Comparison of ENCODE assay signal across 9 mouse cellular contexts in genomic region chr3:67553281-67553680, GRCm38 (mm10). TPM values are rescaled to one million over a fixed set of nuclear protein-coding genes. Genes with fewer than 3 reads are reported as not detected.
DNase-seq lines count a peak whose midpoint lies in the region; ATAC-seq lines count a peak whose summit lies in the region.
"Had no signal": no experiment of that assay in that cellular context is flagged by ENCODE, and none has a peak within 500 bp of the region (broad histone marks: within the 10 kb centered on the region; RNA-seq: fewer than 3 reads in every experiment).

No protein-coding gene starts in this region.

- WGBS in embryonic facial prominence, embryonic 11.5 days = 48% methylated on average over 4 of the region's 4 CpGs
- WGBS in embryonic facial prominence, embryonic 10.5 days = 49% methylated on average over 4 of the region's 4 CpGs
- 52% methylated on average over 4 of the region's 4 CpGs for WGBS in midbrain, embryonic 14.5 days
- WGBS in midbrain, embryonic 13.5 days = 48% methylated on average over 4 of the region's 4 CpGs

- no peak overlapping the region for H3K4me3 ChIP-seq in embryonic facial prominence, embryonic 11.5 days (ENCODE audit: low read depth, low read length)
- H3K4me3 ChIP-seq in embryonic facial prominence, embryonic 10.5 days = no peak overlapping the region
- no peak overlapping the region for H3K4me3 ChIP-seq in midbrain, embryonic 14.5 days (replicated peaks; ENCODE audit: low read depth, low read length)
- no peak overlapping the region for H3K4me3 ChIP-seq in midbrain, embryonic 13.5 days (replicated peaks)

- H3K4me2 ChIP-seq in embryonic facial prominence, embryonic 11.5 days (ENCODE audit: low read depth, low read length) = no peak overlapping the region
- peak overlapping the region; percentile 27; the same call in 1 of the 2 replicates for H3K4me2 ChIP-seq in midbrain, embryonic 14.5 days (ENCODE audit: low read length)
- no peak overlapping the region for H3K4me2 ChIP-seq in midbrain, embryonic 13.5 days (replicated peaks)

- H3K9me3 ChIP-seq in embryonic facial prominence, embryonic 11.5 days (replicated peaks; ENCODE audit: control insufficient read depth, low read length) = no peaks in the 10 kb centered on the region
- no peaks in the 10 kb centered on the region for H3K9me3 ChIP-seq in embryonic facial prominence, embryonic 10.5 days
- no peaks in the 10 kb centered on the region for H3K9me3 ChIP-seq in midbrain, embryonic 14.5 days (ENCODE audit: control insufficient read depth, low read length)
- H3K9me3 ChIP-seq in midbrain, embryonic 13.5 days = no peaks in the 10 kb centered on the region

- H3K27me3 ChIP-seq in embryonic facial prominence, embryonic 11.5 days (ENCODE audit: control insufficient read depth, insufficient read depth, low read length) = no peaks in the 10 kb centered on the region
- H3K27me3 ChIP-seq in embryonic facial prominence, embryonic 10.5 days (replicated peaks; ENCODE audit: low read depth, poor library complexity, severe bottlenecking) = no peaks in the 10 kb centered on the region
- H3K27me3 ChIP-seq in midbrain, embryonic 14.5 days (ENCODE audit: control insufficient read depth, insufficient read depth, low read length) = no peaks in the 10 kb centered on the region
- H3K27me3 ChIP-seq in midbrain, embryonic 13.5 days = no peaks in the 10 kb centered on the region

- no peak overlapping the region for H3K9ac ChIP-seq in embryonic facial prominence, embryonic 11.5 days (replicated peaks; ENCODE audit: low read length)
- H3K9ac ChIP-seq in midbrain, embryonic 14.5 days (replicated peaks; ENCODE audit: low read length) = no peak overlapping the region
- no peak overlapping the region for H3K9ac ChIP-seq in midbrain, embryonic 13.5 days (replicated peaks)

- H3K27ac ChIP-seq in embryonic facial prominence, embryonic 11.5 days (replicated peaks; ENCODE audit: low read depth, low read length) = no peak overlapping the region
- no peak overlapping the region for H3K27ac ChIP-seq in embryonic facial prominence, embryonic 10.5 days (replicated peaks)
- no peak overlapping the region for H3K27ac ChIP-seq in midbrain, embryonic 14.5 days (replicated peaks; ENCODE audit: low read depth, low read length)
- no peak overlapping the region for H3K27ac ChIP-seq in midbrain, embryonic 13.5 days

- ATAC-seq in embryonic facial prominence, embryonic 11.5 days (replicated peaks; ENCODE audit: insufficient number of reproducible peaks, low FRiP score, low TSS enrichment, low read depth) = no peak
- ATAC-seq in midbrain, embryonic 14.5 days (ENCODE audit: low FRiP score, low TSS enrichment) = no peak
- no peak for ATAC-seq in midbrain, embryonic 13.5 days

- H3K4me1 ChIP-seq in embryonic facial prominence, embryonic 11.5 days (ENCODE audit: control insufficient read depth, insufficient read depth, low read length) = no peaks in the 10 kb centered on the region
- H3K4me1 ChIP-seq in embryonic facial prominence, embryonic 10.5 days = peaks cover 4% of the 10 kb centered on the region; the same call in 1 of the 2 replicates
- peaks cover 11% of the 10 kb centered on the region; the same call in 1 of the 2 replicates for H3K4me1 ChIP-seq in midbrain, embryonic 14.5 days (ENCODE audit: control insufficient read depth, insufficient read depth, low read length)
- peaks cover 17% of the 10 kb centered on the region for H3K4me1 ChIP-seq in midbrain, embryonic 13.5 days (replicated peaks)

- H3K36me3 ChIP-seq in embryonic facial prominence, embryonic 11.5 days (replicated peaks; ENCODE audit: control insufficient read depth, insufficient read depth, low read depth, low read length) = no peaks in the 10 kb centered on the region
- no peaks in the 10 kb centered on the region for H3K36me3 ChIP-seq in embryonic facial prominence, embryonic 10.5 days (replicated peaks)
- H3K36me3 ChIP-seq in midbrain, embryonic 14.5 days (ENCODE audit: control insufficient read depth, insufficient read depth, low read length) = no peaks in the 10 kb centered on the region
- H3K36me3 ChIP-seq in midbrain, embryonic 13.5 days = no peaks in the 10 kb centered on the region

- peak; percentile 31 for DNase-seq in embryonic facial prominence, embryonic 11.5 days (ENCODE audit: low spot score)
- DNase-seq in embryonic facial prominence, embryonic 10.5 days (ENCODE audit: low spot score) = no peak
- DNase-seq in midbrain, embryonic 14.5 days = peak; percentile 62
- peak; percentile 17 for DNase-seq in embryo, embryonic 10 days (ENCODE audit: low spot score)
- DNase-seq in lung, postnatal 36 days = peak; percentile 28
- no peak for DNase-seq in adrenal gland, adult 8-10 months
- no peak for DNase-seq in thymus, postnatal 0 days (ENCODE audit: low spot score)
- DNase-seq: gastrocnemius, postnatal 36 days had no signal

RNA-seq across cellular contexts. Expression of gene Mfsd1, which starts 29.3 kb away (rescaled TPM):
- 76.3 and 76.6 TPM in 2 replicates for polyA plus RNA-seq in embryonic facial prominence, embryonic 11.5 days (2014; fragmentation: Nextera tagmentation; extraction: Ambion mirVana)
- polyA plus RNA-seq in embryonic facial prominence, embryonic 10.5 days (2016; fragmentation: Nextera tagmentation; extraction: Ambion mirVana) = 59.6 and 61.3 TPM in 2 replicates
- 28.8 and 42.9 TPM in 2 replicates for polyA plus RNA-seq in midbrain, embryonic 14.5 days (2014; fragmentation: Nextera tagmentation; extraction: Ambion mirVana)
- 40.1 and 41.2 TPM in 2 replicates for polyA plus RNA-seq in midbrain, embryonic 13.5 days (2015; fragmentation: Nextera tagmentation; extraction: Ambion mirVana)
- total RNA-seq in adrenal gland, adult 8-10 months (2022) = 10 to 100 TPM; 70.1 to 80.2 (median 74.4) TPM
- 33.6 and 34.5 TPM in 2 replicates for polyA plus RNA-seq in thymus, postnatal 0 days (2015; fragmentation: Nextera tagmentation; extraction: Ambion mirVana)

RNA-seq across cellular contexts. Expression of gene Rarres1, which starts 38.0 kb away (rescaled TPM):
- polyA plus RNA-seq in embryonic facial prominence, embryonic 11.5 days (2014; fragmentation: Nextera tagmentation; extraction: Ambion mirVana) = 0.52 and 1.6 TPM in 2 replicates
- polyA plus RNA-seq in embryonic facial prominence, embryonic 10.5 days (2016; fragmentation: Nextera tagmentation; extraction: Ambion mirVana) = 2.0 and 4.3 TPM in 2 replicates
- polyA plus RNA-seq in midbrain, embryonic 14.5 days (2014; fragmentation: Nextera tagmentation; extraction: Ambion mirVana) = 2.3 and 3.5 TPM in 2 replicates
- polyA plus RNA-seq in midbrain, embryonic 13.5 days (2015; fragmentation: Nextera tagmentation; extraction: Ambion mirVana) = 0.94 and 1.4 TPM in 2 replicates
- 1 to 10 TPM in 2 of 4 experiments, under 1 TPM in 2; 0.28 to 1.8 (median 0.89) TPM for total RNA-seq in adrenal gland, adult 8-10 months (2022)
- polyA plus RNA-seq in thymus, postnatal 0 days (2015; fragmentation: Nextera tagmentation; extraction: Ambion mirVana) = 6.3 and 6.5 TPM in 2 replicates

Comparison
In these comparisons a context has a peak if more than half of its experiments do, and no peak if none do; other contexts are left out.
1. DNase-seq: peak in embryonic facial prominence, embryonic 11.5 days (single experiment), midbrain, embryonic 14.5 days (single experiment), embryo, embryonic 10 days (single experiment) and lung, postnatal 36 days (single experiment); none in embryonic facial prominence, embryonic 10.5 days (single experiment), adrenal gland, adult 8-10 months (single experiment) and thymus, postnatal 0 days (single experiment).